Mouse (Mus musculus): ENCODE results near the gene Acox3.

- TF ChIP-seq CTCF (conservative IDR thresholded peaks at IDR 0.05; ENCODE audit: low read length) (no peak), POU5F1 (IDR thresholded peaks at IDR 0.05; ENCODE audit: borderline replicate concordance, low read length) (no peak)
Measured at GRCm38 (mm10) chr5:35629333-35629732, 46.5 kb downstream of the Acox3 start.
